Mouse (Mus musculus) testis, postnatal 14 days (tissue): Measurements from ENCODE around the gene Crim1.

Experiments used
- DNase-seq: peaks from one replicate; pipeline ENCODE4 v3.0.0; 2021; ENCODE audit warnings: low spot score

The Crim1 gene

DNA sequence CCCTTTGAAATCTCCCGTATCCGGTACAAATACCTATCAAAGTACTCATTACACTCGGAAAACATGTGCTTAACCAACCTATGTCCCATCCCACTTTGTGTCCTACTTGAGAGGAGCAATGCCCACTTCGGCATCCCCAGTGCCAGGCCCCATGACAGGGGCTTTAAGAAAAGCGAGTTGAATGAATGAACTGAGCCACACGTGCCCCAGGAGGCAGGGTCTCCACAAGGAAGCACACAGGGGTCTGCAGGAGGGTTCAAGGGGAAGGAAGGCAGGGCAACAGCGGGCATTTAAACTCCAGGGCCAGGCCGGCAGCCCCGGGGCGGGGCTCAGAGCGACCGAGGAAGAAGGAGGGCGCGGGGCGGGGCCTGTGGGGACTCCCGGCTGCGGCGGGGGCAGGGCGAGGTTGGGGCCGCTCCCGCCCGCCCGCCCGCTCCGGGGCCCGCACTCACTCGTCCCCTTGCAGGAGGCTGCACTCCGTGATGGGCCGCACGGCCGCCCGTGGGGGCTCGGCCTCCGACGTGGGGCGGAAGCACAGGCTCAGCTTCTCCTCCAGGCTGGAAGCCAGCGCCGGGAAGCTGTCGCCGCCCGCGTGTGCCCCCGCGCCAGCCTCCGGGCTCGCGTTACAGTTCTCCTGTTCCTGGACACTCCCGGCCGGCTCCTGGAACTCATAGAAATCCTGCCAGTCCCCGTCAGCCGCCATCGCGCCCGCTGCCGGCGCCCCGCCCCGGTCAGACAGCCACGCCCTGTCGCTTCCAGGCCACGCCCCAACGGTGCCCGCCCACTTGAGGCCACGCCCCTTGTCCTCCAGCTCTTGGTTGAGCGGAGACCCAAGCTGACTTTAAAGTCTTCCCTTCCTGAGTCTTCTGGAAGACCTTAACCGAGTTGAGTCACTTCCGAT lies 217.6 kb downstream of the Crim1 start, which contains the start of gene Fez2:
Gene Fez2 (minus strand): TSS at position 772 of the 901 bp plus-strand sequence.
- peak; percentile 92 for DNase-seq

DNA sequence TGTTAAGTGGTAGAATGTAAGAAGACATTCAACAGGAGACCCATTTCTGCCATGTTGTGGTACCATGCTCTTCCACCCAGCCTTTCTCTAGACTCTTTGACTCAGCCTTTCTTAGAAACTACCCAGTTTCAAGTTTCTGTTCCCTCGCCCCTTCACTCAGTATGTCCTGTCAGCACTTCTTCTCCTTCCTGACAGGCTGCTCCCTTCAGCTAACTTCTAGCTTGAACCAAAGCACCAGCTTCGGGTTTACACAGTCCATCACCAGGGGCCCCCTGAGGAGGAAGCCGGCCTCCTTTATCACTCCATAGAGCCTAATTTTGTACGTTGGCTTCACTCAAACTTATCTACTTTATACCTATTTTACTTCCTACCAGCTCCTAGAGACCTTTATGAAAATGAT lies 219.2 kb downstream of the Crim1 start:
- no peak for DNase-seq

DNA sequence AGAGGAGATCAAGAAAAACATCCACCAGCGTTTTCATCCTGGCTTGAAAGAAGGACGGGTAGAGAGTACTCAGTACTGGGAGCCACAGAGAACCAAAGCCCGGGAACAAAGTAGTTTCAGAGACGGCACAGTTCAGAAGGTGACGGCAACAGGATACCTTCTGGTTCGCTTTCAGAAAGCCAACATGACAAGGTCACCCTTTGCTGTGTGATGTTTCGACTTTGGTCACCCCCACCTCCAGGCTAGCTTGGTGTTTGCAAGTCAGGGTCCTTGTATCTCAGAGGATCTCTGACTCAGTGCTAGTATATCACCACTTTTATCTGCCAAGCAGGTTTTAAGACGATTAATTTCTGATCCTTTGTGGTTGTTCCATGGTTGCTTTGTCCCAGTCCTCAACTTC lies 225.0 kb downstream of the Crim1 start:
- no peak for DNase-seq
